Mouse (Mus musculus) liver, embryonic 11.5 days (tissue): ENCODE results near the gene Tenm3. TPM values are rescaled to one million over a fixed set of nuclear protein-coding genes. Genes with fewer than 3 reads are reported as not detected.

Experiments
- ATAC-seq: fragments of 200-750 bp; cut with Nextera tagmentation; replicated peaks from 2 replicates; pipeline ENCODE4 v1.8.0; 2017; ENCODE audit warnings: moderate number of reproducible peaks, mild to moderate bottlenecking, moderate TSS enrichment, moderate library complexity; ENCODE audit not compliant: low FRiP score
- DNase-seq: peaks from one replicate; pipeline ENCODE4 v3.0.0-alpha.2; 2017; ENCODE audit warnings: low spot score
- H3K27ac ChIP-seq: fragments of 300-500 bp; sonication (generic); 2 replicates; pipeline ENCODE4 v1.5.1; 2014; ENCODE audit warnings: mild to moderate bottlenecking, low read depth, low read length, control low read depth
- H3K27me3 ChIP-seq: fragments of 300-500 bp; sonication (generic); replicated peaks from 2 replicates; pipeline ENCODE4 v1.6.1; 2014; ENCODE audit warnings: low read length, mixed read lengths; ENCODE audit not compliant: control insufficient read depth, insufficient read depth
- H3K36me3 ChIP-seq: fragments of 300-500 bp; sonication (generic); 2 replicates; pipeline ENCODE4 v1.6.1; 2014; ENCODE audit warnings: mild to moderate bottlenecking, low read length, moderate library complexity, mixed read lengths; ENCODE audit not compliant: control insufficient read depth, insufficient read depth
- H3K4me1 ChIP-seq: fragments of 300-500 bp; sonication (generic); replicated peaks from 2 replicates; pipeline ENCODE4 v1.6.1; 2014; ENCODE audit warnings: low read length, mixed read lengths; ENCODE audit not compliant: control insufficient read depth, insufficient read depth
- H3K4me2 ChIP-seq: fragments of 300-500 bp; sonication (generic); 2 replicates; pipeline ENCODE4 v1.6.1; 2014; ENCODE audit warnings: mild to moderate bottlenecking, control low read depth, moderate library complexity
- H3K4me3 ChIP-seq: fragments of 300-500 bp; sonication (generic); 2 replicates; pipeline ENCODE4 v1.5.1; 2014; ENCODE audit warnings: low read depth, low read length, control low read depth
- H3K9ac ChIP-seq: fragments of 300-500 bp; sonication (generic); 2 replicates; pipeline ENCODE4 v1.6.1; 2014; ENCODE audit warnings: low read depth, low read length, control low read depth
- H3K9me3 ChIP-seq: fragments of 300-500 bp; sonication (generic); 2 replicates; pipeline ENCODE4 v1.6.1; 2016; ENCODE audit warnings: low read length, inconsistent platforms, mixed read lengths; ENCODE audit not compliant: control insufficient read depth
- WGBS: fragments of 180-500 bp; shearing (Covaris S2); extraction: QIAGEN DNeasy Blood & Tissue Kit; methylation state at CpG from one replicate; pipeline ENCODE4 v1.1.7; 2014; 5-methylcytosine and 5-hydroxymethylcytosine counted together
- polyA plus RNA-seq: library from polyadenylated mRNA; unstranded; fragments of >200 nt; fragmentation: Nextera tagmentation; extraction: Ambion mirVana; gene quantifications from 2 replicates; pipeline ENCODE4 v1.2.1, GENCODE M21; 2014

Tenm3 gene
- polyA plus RNA-seq, 1 experiment from 2014 or later, result 13.6 TPM

GRCm38 (mm10) chr8:48240917-48241531, 602.7 kb downstream of the Tenm3 start:
- Histone ChIP-seq H3K4me1 (no peaks in the 10 kb centered on the region), H3K9ac (no peak overlapping the region), H3K4me3 (no peak overlapping the region), H3K27me3 (no peaks in the 10 kb centered on the region), H3K4me2 (no peak overlapping the region), H3K9me3 (no peaks in the 10 kb centered on the region), H3K36me3 (peaks cover 2% of the 10 kb centered on the region; the same call in 1 of the 2 replicates), H3K27ac (no peak overlapping the region)
- DNase-seq, result no peak
- WGBS, result 69% methylated on average over 6 of the region's 6 CpGs
- no peak for ATAC-seq

- no peak overlapping the region for H3K27ac ChIP-seq
- H3K4me2 ChIP-seq, result no peak overlapping the region
- peaks cover 4% of the 10 kb centered on the region; the same call in 1 of the 2 replicates for H3K36me3 ChIP-seq
- H3K4me1 ChIP-seq, result no peaks in the 10 kb centered on the region
- no peaks in the 10 kb centered on the region for H3K9me3 ChIP-seq
- ATAC-seq (no peak), DNase-seq (no peak)
- WGBS, result 94% methylated on average over 5 of the region's 5 CpGs
- no peaks in the 10 kb centered on the region for H3K27me3 ChIP-seq
- H3K9ac ChIP-seq, result no peak overlapping the region
- no peak overlapping the region for H3K4me3 ChIP-seq
Measured at GRCm38 (mm10) chr8:48236968-48237367, 606.8 kb downstream of the Tenm3 start.

GRCm38 (mm10) chr8:48232927-48233326, 610.8 kb downstream of the Tenm3 start:
- Histone ChIP-seq H3K4me3 (no peak overlapping the region), H3K36me3 (peaks cover 11% of the 10 kb centered on the region; the same call in 1 of the 2 replicates), H3K4me1 (no peaks in the 10 kb centered on the region), H3K9me3 (peaks cover 3% of the 10 kb centered on the region; the same call in 1 of the 2 replicates), H3K27ac (no peak overlapping the region), H3K9ac (no peak overlapping the region), H3K4me2 (no peak overlapping the region), H3K27me3 (no peaks in the 10 kb centered on the region)
- DNase-seq (no peak), ATAC-seq (no peak)
- WGBS, result 76% methylated on average over 7 of the region's 7 CpGs

GRCm38 (mm10) chr8:48231882-48232281, 611.9 kb downstream of the Tenm3 start:
- H3K4me1 ChIP-seq, result no peaks in the 10 kb centered on the region
- H3K9ac ChIP-seq, result no peak overlapping the region
- H3K9me3 ChIP-seq, result peaks cover 3% of the 10 kb centered on the region; the same call in 1 of the 2 replicates
- no peak overlapping the region for H3K4me3 ChIP-seq
- peaks cover 11% of the 10 kb centered on the region; the same call in 1 of the 2 replicates for H3K36me3 ChIP-seq
- ATAC-seq (no peak), DNase-seq (no peak)
- H3K4me2 ChIP-seq, result no peak overlapping the region
- no peaks in the 10 kb centered on the region for H3K27me3 ChIP-seq
- no peak overlapping the region for H3K27ac ChIP-seq
- WGBS, result 82% methylated on average over 9 of the region's 9 CpGs

GRCm38 (mm10) chr8:48231389-48231788, 612.4 kb downstream of the Tenm3 start:
- WGBS, result 79% methylated on average over 9 of the region's 9 CpGs
- peaks cover 11% of the 10 kb centered on the region; the same call in 1 of the 2 replicates for H3K36me3 ChIP-seq
- H3K9me3 ChIP-seq, result peaks cover 3% of the 10 kb centered on the region; the same call in 1 of the 2 replicates
- H3K9ac ChIP-seq, result no peak overlapping the region
- H3K4me3 ChIP-seq, result no peak overlapping the region
- no peak for DNase-seq
- no peak overlapping the region for H3K27ac ChIP-seq
- H3K4me2 ChIP-seq, result no peak overlapping the region
- no peaks in the 10 kb centered on the region for H3K27me3 ChIP-seq
- no peak for ATAC-seq
- no peaks in the 10 kb centered on the region for H3K4me1 ChIP-seq

- Histone ChIP-seq H3K4me2 (no peak overlapping the region), H3K9ac (no peak overlapping the region), H3K27me3 (no peaks in the 10 kb centered on the region), H3K36me3 (peaks cover 6% of the 10 kb centered on the region; the same call in 1 of the 2 replicates), H3K4me3 (no peak overlapping the region), H3K4me1 (no peaks in the 10 kb centered on the region), H3K9me3 (peaks cover 3% of the 10 kb centered on the region; the same call in 1 of the 2 replicates), H3K27ac (no peak overlapping the region)
- 90% methylated on average over 35 of the region's 35 CpGs for whole genome bisulfite sequencing
- DNase-seq (no peak), ATAC-seq (no peak)
Measured at GRCm38 (mm10) chr8:48228676-48229075, 615.1 kb downstream of the Tenm3 start.

GRCm38 (mm10) chr8:48224753-48225152, 619.0 kb downstream of the Tenm3 start:
- peaks cover 6% of the 10 kb centered on the region; the same call in 1 of the 2 replicates for H3K36me3 ChIP-seq
- H3K4me3 ChIP-seq, result no peak overlapping the region
- ATAC-seq, result no peak
- WGBS, result 46% methylated on average over 11 of the region's 11 CpGs
- no peak for DNase-seq
- no peak overlapping the region for H3K27ac ChIP-seq
- no peak overlapping the region for H3K9ac ChIP-seq
- peaks cover 3% of the 10 kb centered on the region; the same call in 1 of the 2 replicates for H3K9me3 ChIP-seq
- no peaks in the 10 kb centered on the region for H3K4me1 ChIP-seq
- no peak overlapping the region for H3K4me2 ChIP-seq
- no peaks in the 10 kb centered on the region for H3K27me3 ChIP-seq

GRCm38 (mm10) chr8:48222429-48222769, 621.4 kb downstream of the Tenm3 start:
- H3K4me1 ChIP-seq, result no peaks in the 10 kb centered on the region
- H3K27ac ChIP-seq, result no peak overlapping the region
- H3K9ac ChIP-seq, result no peak overlapping the region
- H3K9me3 ChIP-seq, result no peaks in the 10 kb centered on the region
- no peaks in the 10 kb centered on the region for H3K36me3 ChIP-seq
- ATAC-seq, result peak; percentile 45; the same call in 1 of the 2 replicates
- peak overlapping the region; percentile 5; the same call in 1 of the 2 replicates for H3K4me3 ChIP-seq
- no peaks in the 10 kb centered on the region for H3K27me3 ChIP-seq
- WGBS, result 15% methylated on average over 11 of the region's 11 CpGs
- H3K4me2 ChIP-seq, result peak overlapping the region; percentile 50
- peak; percentile 73 for DNase-seq
